Mouse (Mus musculus): Measurements from ENCODE around the gene Pnkp.

The Pnkp gene

DNA sequence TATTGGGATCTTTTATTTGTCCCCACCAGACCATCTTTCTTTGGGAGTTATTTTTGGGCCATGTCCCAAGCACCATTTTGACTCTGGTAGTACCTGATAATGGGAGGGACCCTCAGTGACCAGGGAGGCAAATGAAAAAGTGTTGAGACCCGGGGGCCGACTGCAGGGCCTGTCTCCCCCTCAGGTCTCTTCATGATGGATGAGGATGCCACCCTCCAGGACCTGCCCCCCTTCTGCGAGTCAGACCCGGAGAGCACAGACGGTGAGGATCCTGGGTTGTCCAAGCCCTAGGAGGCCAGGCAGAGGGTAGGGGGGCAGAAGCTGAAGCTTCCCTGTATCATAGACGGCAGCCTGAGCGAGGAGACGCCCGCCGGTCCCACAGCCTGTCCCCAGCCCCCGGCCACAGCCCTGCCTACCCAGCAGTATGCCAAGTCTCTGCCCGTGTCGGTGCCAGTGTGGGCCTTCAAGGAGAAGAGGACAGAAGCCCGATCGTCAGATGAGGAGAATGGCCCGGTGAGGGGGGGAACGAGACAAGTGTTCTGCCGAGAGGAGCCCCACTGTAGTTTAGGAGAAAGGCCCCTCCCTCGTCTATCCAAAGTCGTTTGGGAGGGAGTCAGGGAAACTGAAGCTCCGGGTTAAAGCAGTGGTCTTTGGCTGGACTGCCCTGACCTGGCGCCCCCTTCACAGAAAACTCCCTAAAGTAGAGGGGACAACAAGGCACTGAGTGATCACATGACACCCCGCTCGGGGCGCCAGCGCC is 3.2 kb upstream of the Pnkp start:
- DNase-seq (ENCODE audit: low spot score) = no peak

DNA sequence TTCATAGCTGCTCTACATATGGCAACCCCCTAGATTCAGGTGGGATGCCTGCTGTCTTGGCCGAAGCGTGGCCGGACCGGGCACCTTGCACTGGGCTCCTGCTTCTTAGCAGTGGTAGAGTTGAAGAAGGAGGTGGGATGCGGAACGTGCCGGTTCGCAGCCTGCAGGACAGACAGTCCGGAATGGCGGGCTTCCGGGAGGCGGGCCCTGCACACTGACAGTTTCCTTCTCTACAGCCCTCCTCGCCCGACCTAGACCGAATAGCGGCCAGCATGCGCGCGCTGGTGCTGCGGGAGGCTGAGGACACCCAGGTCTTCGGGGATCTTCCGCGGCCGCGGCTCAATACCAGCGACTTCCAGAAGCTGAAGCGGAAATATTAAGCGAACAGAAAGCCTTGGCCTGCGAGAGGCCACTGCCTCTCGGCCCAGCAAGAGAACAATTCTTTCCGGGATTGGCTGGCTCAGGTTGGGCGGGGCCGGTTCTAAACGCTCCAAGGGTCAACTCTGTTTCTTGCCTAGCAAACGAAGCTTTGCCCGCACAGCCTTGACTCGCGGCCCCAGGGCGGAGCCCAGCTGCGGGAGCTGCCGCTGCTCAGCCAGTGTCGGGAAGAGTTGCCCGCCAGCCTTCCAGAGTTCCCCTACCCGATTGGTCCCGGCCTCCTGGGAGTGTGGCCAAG is 2.4 kb upstream of the Pnkp start:
- DNase-seq (ENCODE audit: low spot score) = no peak

DNA sequence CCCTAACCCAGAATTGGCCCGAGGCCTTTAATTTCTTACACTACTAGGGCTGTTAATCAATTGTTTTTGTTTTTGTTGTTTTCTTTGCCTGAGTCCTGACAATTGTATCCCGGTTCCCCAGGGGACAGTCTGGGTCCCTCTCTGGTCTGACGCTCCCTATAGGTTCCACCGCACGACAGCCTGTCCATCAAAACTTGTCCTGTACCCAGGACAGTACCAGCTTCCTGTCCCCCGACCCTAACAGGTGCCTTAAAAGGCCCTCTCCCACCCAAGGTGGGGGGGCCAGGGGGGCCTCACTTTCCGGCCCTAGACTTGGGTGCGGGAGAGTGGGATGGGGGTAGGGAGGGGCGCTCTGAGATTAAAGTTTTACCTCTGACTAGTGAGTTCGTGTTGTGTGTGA is 1.9 kb upstream of the Pnkp start:
- no peak for DNase-seq (ENCODE audit: low spot score)

DNA sequence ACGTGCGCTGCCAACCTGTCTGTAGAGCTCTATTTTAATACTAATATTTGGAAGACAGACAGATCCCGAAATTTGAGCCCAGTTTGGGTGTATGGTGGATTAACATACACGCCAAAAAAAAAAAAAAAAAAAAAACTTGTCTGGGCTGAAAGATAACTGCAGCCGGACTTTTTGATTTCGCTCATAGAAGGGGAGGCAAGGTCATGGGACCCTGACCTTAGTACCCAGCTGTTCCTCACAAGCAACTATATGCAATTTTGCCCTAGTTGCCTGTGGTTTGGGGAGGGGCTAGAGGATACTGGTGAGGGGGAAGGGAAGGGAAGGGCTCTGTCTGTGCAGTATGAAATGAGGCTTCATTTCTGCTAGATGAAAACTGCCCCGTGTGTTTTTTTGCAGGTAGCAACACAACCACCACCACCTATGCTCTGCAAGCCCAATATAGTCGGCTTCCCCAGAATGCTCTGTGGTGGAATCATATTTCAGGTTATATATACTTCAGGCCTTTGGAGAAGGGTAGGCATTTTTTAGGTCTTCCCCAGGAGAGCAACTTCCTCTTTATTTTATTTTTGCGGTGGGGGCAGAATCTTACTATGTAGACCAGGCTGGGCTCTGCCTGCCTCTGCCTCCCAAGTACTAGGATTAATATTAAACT is 548 bp upstream of the Pnkp start:
- DNase-seq (ENCODE audit: low spot score) = no peak

DNA sequence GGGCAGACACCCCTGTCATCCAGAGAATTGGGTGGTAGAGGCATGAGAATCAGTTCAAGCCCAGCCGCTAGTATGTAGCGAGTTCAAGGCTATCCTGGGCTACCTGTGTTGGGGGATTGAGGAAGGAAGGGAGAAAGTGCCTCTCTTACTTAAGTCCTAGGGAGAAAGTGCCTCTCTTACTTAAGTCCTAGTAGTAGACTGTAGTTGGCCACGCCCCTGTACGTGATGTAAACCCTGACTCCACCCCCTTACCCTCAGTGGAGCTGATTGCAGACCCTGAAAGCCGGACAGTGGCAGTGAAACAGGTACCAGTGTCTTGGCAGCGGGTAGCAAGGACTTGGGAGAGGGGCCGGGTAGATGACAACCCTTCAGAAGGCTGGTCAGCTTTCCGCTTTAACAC is 966 bp downstream of the Pnkp start:
- no peak for DNase-seq (ENCODE audit: low spot score)

DNA sequence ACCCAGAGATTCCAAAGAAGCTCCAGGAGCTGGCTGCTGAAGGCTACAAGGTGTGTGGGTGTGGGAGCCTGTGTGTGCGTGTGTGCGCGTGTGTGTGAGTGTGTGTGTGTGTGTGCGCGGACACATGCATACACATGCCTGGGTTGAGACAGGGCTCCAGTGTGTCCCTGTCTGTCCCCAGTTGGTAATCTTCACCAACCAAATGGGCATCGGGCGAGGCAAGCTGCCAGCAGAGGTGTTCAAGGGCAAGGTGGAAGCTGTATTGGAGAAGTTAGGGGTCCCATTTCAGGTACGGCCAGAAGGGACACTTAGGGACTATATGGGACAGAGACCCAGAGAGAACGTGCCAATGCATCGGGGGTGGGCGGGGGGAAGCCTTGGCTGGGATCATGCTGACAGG is 3.0 kb downstream of the Pnkp start:
- DNase-seq (ENCODE audit: low spot score) = no peak

DNA sequence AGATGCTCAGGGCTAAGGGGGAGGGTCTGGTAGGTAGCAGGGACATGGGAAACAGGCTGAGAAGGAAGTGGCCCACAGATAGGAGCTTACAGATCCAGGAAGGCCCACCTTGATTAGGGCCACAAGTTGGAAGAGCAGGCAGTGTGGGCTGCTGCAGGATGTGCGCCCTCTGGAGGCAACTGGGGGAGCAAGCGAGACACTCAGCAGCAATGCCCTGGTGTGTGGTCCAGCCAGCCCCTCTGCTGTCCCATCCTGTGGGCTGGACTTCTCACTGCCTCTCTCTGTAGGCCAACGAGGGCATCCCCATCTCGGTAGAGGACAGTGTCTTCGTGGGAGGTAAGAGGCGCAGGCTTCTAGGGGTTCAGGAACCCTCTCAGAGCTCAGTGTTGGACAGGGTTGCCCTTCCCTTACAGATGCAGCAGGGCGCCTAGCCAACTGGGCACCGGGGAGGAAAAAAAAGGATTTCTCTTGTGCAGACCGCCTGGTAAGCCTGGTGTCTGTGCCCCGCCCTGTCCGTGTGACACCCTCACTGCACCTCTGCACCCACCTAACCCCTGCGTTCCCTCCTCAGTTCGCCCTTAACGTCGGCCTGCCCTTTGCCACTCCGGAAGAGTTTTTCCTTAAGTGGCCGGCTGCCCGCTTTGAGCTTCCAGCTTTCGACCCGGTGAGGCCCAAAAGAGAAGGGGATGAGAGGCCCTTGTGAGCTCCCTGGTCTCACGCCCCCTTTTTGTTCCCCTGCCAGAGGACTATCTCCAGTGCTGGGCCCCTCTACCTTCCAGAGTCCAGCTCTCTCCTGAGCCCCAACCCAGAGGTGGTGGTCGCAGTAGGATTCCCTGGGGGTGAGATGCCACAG is 3.9 kb downstream of the Pnkp start:
- no peak for DNase-seq (ENCODE audit: low spot score)

DNA sequence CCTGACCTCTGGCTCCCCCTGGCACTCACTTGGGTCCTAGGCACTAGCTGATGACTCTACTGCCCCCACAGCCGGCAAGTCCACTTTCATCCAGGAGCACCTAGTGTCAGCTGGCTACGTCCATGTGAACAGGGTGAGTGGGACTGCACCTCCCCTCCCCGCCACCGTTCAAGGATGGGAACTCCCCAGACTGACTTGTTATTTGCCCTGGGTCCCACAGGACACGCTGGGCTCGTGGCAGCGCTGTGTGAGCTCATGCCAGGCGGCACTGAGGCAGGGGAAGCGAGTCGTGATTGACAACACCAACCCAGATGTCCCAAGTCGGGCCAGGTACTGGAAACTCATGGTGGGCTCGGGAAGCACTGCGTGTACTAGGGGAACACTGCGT is 4.5 kb downstream of the Pnkp start:
- DNase-seq (ENCODE audit: low spot score) = no peak

DNA sequence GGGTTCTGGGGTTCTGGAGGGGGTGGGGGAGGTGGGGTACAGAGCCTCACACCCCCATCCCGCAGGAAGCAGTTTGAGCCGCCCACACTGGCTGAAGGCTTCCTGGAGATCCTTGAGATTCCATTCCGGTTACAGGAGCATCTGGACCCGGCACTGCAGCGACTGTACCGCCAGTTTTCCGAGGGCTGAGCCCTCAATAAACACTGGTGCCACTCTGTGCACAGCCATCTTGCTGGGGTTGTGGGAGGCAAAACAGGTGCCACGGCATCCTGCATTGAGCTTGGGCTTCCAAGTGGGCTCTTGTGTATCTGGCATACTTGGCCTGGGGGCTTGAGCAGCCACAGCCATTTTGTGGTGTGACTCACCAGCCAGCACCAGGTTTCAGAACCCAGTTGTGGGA is 5.5 kb downstream of the Pnkp start:
- DNase-seq (ENCODE audit: low spot score) = no peak

DNA sequence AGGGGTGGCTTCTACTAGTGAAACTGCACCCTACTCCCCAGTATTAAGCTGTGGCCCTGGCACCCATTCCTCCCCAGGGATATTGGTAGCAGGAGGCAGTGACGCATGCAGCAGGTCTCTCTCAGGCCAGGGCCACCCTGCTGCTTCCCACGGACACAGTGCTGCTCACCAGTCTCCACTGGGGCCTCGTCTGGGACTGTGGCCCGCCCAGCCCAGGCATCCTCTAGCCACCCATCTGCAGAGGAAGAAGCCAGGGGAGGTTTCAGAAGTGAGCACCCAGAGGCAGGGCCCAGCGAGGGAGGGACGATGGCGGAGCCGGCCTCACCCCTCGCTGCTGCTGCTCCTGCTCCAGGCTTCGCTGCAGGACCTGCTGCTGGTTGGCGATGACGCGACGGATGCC is 6.3 kb downstream of the Pnkp start:
- no peak for DNase-seq (ENCODE audit: low spot score)

DNA sequence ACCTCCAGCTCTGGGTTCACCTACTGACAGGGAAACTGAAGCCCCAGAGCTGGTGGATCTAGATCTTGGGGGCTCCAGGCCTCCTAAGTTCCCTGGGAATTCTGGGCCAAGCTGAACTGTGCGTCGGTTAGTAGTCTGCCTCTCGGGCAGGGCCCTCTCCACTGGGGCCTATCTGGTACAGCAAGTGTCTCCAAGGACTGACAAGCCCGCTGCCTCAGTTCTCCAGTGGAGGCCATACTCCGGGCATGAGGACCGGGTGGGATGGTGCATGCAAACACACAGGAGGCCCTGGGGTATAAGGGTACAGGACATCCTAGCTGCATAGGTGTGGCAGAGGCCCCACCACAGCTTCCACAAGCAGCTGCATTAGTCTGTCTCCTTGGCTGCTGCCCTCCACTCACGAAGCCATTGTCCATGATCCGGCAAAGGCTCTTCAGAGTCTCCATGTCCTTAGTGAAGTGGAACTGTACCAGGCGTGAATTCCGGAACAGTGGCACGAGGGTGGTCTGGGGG is 7.1 kb downstream of the Pnkp start:
- DNase-seq (ENCODE audit: low spot score) = no peak

DNA sequence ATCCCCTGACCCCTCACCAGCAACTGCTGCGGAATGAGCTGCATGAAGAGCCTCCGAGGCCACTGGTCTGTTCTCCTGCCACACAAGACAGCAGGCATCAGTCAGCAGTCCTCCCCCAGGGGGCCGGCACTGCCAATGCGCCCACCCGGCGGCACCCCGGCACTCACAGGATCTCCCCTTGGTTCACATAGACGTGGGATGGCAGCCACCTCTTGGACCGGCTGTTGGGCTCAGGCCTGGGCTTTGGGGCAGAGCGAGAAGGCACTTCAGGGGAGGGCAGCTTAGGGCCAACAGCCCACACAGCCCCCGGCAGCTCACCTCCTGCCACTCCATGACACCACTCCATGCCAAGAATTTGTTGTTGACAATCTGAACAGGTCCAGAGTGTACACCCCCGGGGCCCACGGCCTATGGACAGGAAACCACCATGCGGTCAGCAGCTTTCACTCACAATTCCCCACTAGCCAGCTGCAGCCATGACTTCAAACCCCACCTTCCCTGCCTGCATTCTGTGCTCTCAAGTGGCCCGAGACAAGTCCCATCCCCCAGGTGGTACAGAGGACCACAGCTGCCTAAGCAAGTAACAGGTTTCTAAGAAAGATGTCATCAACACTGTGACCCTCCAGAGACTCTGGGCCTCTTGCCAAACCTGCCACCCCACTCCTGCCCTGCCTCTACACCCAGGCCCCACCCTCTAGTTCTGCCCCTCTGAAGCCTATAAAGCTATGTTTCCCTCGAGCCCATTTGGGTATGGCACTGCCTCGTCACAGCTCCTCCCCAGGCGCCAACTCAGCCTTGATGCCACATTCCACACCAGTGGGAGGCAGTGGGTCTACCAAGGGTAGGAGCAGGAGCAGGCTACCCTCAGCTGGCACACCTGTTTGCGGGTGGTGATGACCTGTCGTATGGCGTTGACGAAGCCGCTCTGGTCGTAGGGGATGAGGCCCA is 7.9 kb downstream of the Pnkp start:
- DNase-seq (ENCODE audit: low spot score) = no peak

DNA sequence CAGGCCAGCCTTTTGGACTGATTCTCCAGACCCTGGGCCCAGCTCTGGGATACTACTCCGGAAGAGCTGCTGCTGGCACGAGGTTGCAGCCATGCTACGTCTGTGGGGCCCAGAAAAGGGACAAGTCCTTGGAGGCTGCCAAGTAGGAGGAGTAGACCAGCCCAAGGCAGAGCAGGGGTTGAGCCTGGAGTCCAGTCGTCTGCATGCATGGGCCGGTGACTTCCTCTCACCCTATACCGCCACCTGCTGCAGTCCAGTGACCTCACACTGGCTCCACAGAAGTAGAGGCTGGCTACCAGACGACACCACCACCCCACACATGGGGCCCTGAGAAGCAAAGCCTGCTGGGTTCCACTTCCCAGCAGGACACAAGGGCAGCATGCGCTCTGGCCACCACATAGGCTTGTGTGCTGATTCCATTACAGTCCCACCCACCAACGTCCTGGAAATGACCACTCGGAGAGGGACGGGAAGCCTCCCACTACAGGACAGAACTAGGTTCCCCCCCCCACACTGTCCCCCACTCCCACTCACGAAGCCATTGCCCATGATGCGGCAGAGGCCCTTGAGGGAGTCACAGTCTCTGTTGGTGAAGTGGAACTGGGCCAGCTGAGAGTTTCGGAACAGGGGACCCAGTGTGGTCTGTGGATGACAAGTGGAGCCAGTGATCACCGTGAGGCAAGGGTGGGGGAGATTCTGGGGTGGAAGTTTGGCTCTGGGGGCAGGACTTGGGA is 9.5 kb downstream of the Pnkp start:
- DNase-seq (ENCODE audit: low spot score) = no peak

DNA sequence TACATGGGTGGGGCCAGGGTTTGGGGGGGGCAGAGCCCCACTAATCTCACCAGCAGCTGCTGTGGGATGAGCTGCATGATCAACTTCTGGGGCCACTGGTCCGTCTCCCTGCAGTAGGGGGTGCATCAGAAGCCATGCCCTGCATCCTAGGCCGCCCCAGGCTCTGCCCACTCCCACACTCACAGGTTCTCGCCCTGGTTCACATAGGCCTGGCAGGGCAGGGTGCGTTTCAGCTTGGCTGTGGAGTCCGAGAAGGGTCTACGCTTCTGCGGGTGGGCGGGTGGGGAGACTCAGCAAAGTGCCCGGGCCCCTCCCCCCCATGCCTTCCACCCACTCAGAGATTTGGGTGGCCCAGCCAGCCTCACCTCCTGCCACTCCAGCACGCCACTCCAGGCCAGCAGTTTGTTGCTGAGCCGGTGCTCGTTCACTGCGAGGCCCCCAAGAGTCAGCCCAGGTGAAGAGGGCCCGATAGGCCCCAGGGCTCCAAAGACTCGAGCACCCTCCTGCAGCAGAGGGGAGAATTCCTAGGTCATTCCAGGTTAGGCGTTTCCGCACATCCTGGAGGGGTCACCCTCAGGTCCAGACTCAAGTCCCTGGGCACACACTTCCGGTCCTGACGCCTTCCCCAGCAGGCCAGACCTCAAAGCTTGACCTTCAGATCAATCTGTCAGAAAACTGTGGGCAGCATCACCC is 10.2 kb downstream of the Pnkp start:
- DNase-seq (ENCODE audit: low spot score) = no peak

DNA sequence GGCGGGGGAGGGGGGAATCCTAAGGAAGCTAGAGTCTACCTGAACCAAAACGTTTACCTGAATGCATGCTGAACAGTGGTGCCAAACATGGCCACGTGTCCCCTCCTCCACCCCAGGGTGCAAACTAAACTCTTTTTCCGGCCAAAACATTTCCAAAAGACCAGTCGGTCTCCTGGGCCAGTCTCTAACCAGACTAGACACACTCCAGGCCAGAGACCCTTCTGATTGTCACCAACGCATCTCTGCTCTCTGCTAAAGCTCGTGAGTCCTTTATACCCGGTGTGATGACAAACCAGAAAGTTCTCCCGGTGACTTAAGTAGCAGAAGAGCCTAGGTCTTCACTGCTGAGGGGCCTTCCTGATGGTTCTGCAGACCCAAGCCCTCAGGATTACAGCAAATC is 10.9 kb downstream of the Pnkp start:
- DNase-seq (ENCODE audit: low spot score) = no peak

DNA sequence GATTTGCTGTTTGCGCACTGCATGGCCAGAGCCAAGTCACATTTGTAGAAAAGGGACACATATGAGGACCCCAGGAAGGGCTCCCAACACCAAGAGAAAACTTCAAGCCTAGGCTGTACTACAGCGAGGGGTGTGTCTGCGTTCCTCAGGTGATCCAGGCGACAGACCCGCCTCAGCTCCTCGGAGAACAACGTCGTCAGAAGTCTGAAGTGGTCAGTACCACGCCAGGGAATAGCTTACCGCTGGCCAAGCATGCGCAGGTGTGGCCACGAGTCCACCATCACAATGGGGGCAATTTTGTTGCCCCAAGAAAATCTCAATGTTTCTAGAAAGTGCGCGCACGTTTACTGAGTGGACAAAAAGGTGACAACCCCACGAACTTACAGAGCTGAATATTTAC is 11.5 kb downstream of the Pnkp start:
- DNase-seq (ENCODE audit: low spot score) = no peak

DNA sequence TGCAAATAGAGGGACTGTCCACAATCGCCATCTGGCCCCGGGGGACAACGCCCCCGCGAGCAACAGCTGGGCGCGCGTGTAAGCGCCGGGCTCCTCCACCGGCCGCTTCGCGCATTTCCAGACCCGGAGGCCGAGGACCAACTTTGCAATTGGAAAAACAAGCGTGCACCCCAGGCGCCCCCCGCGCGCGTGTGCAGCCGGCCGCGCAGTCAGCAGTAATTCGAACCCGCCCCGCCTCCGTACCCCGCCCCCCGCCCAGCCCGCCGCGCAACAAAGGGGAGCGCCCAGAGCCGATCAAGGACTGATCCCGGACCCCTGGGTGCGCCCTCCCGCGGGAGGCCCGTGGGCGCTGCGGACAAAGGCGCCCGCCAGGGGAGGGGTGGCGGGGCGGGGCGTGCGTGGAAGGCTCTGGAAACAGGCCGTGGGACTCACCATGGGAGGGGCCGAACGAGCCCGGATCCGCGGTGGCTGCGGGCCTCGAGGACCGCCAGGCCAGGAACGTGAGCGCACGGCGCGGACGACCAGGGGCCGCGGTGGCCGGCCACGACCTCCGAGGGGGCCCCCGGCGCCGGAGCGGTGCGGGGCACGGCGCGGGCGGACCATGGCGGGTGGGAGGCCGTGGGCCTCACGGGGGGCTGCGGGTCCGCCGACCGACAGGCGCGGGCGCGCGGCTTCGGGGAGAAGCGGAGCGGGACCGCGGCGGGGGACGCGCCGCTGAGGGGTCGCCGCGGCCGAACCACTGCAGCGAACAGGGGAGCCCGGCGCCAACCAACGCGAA is 12.2 kb downstream of the Pnkp start:
- DNase-seq (ENCODE audit: low spot score) = no peak

DNA sequence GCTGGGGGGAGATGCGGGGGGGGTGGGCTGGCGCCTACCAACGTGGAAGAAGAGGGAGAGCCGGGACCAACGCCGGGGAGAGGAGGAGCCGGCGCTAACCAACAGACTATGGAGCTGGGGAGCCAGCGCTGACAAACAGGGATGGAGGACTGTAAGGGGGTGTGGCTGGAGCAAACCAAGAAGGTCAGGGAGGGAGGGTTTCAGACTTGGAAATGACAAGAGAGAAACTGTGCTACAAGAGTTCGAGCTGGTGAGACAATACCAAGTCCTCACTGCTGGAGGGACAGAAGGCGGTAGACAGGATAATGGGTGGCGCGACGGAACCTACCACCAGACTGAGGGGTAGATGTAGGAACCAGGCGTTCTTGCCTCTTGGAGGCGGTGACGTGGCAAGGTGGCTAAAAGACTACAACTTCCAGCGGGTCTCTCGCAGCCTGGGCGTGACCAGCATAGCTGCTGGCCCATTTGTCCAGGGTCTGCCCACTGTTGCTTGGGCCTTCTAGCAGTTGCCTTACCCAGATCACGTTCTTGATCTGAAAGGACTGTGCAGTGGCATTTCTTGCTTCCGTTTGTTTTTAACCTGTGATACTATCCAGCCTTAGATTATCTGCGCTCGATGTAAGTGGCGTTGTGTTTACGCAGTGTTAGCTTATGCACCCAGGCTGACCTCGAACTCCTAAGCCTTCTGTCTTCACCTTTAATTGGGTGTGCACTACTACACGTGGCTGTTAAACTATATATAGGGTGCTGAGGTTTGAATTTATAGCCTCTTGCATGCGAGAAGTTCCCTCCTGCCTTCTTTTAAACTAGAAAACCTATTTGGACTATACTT is 13.0 kb downstream of the Pnkp start, which contains the start of gene Ptov1:
Gene Ptov1 (minus strand): TSS at position 92 of the 832 bp plus-strand sequence.
- DNase-seq (ENCODE audit: low spot score) = peak; percentile 92
